Mouse (Mus musculus) forebrain, embryonic 12.5 days (tissue): ENCODE measurements around the gene Cort. TPM values are rescaled to one million over a fixed set of nuclear protein-coding genes. Genes with fewer than 3 reads are reported as not detected.
A peak's percentile ranks its signal among the peaks of the same experiment; 100 is the strongest.

Experiments used
- ATAC-seq: fragments of 200-750 bp; cut with Nextera tagmentation; 2 replicates; pipeline ENCODE4 v1.8.0; 2017; ENCODE audit warnings: moderate TSS enrichment; ENCODE audit not compliant: low FRiP score
- H3K27ac ChIP-seq: fragments of 300-500 bp; sonication (generic); 2 replicates; pipeline ENCODE4 v1.5.1; 2016; ENCODE audit warnings: mild to moderate bottlenecking
- H3K27me3 ChIP-seq: fragments of 300-500 bp; sonication (generic); 2 replicates; pipeline ENCODE4 v1.6.1; 2016; ENCODE audit warnings: mild to moderate bottlenecking
- H3K36me3 ChIP-seq: fragments of 300-500 bp; sonication (generic); replicated peaks from 2 replicates; pipeline ENCODE4 v1.6.1; 2016; ENCODE audit warnings: mild to moderate bottlenecking
- H3K4me1 ChIP-seq: fragments of 300-500 bp; sonication (generic); 2 replicates; pipeline ENCODE4 v1.6.1; 2016
- H3K4me2 ChIP-seq: fragments of 300-500 bp; sonication (generic); 2 replicates; pipeline ENCODE4 v1.6.1; 2016; ENCODE audit warnings: mild to moderate bottlenecking, moderate library complexity
- H3K4me3 ChIP-seq: fragments of 300-500 bp; sonication (generic); replicated peaks from 2 replicates; pipeline ENCODE4 v1.5.1; 2016; ENCODE audit warnings: mild to moderate bottlenecking
- H3K9ac ChIP-seq: fragments of 300-500 bp; sonication (generic); 2 replicates; pipeline ENCODE4 v1.6.1; 2016; ENCODE audit warnings: mild to moderate bottlenecking
- H3K9me3 ChIP-seq: fragments of 300-500 bp; sonication (generic); 2 replicates; pipeline ENCODE4 v1.6.1; 2016
- WGBS: fragments of 180-500 bp; shearing (Covaris S2); methylation state at CpG from one replicate; pipeline ENCODE4 v1.1.7; 2016; 5-methylcytosine and 5-hydroxymethylcytosine counted together
- polyA plus RNA-seq: library from polyadenylated mRNA; unstranded; fragments of >200 nt; fragmentation: Nextera tagmentation; extraction: Ambion mirVana; gene quantifications from 2 replicates; pipeline ENCODE4 v1.2.1, GENCODE M21; 2016

The Cort gene
- polyA plus RNA-seq, 1 experiment from 2014 or later = 0.60 TPM

DNA sequence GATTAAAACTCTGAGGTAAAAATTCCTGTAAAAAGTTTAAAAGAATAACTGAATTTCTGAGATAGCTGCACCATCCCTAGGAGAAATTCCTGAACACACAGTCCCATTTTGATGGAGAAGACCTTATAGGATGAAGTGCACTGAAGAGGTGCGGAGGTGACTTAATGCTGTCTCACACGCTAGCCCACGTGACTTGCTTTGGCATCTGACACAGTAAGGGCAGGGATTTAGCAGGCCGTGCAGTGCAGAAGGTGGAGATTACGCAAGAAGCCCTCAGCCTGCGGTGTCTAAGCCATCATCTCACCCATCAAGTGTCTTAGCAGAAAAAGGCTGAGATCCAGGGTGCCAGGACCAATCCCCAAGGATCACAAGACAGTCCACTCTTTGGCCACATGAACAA lies 34.6 kb upstream of the Cort start:
- peaks cover 81% of the 10 kb centered on the region for H3K36me3 ChIP-seq
- WGBS = 98% methylated on average over 6 of the region's 6 CpGs
- no peak overlapping the region for H3K9ac ChIP-seq
- no peak for ATAC-seq
- H3K9me3 ChIP-seq = no peaks in the 10 kb centered on the region
- H3K4me1 ChIP-seq = peaks cover 16% of the 10 kb centered on the region
- H3K27ac ChIP-seq = no peak overlapping the region
- H3K4me2 ChIP-seq = no peak overlapping the region
- H3K27me3 ChIP-seq = no peaks in the 10 kb centered on the region
- H3K4me3 ChIP-seq = no peak overlapping the region

DNA sequence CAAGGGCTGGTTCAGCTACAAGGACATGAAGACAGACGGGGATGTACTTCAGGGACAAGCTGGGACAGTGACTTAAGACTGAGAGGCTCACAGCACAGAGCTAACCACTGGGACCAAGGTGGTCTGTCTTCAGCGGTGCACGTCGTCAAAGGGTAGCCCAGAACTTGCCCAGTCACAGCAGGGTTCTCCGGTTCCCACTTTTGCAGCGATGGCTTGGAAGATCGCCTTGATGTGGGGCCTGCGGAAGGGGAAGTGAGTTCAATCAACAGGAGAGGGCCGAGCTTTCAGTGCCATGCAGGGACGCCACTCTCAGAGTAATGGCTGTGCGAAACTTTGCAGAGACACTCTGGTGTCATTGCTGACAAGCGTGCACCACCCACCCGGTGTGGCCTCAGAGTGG lies 33.3 kb upstream of the Cort start:
- peaks cover 90% of the 10 kb centered on the region for H3K36me3 ChIP-seq
- no peak for ATAC-seq
- 94% methylated on average over 13 of the region's 13 CpGs for WGBS

DNA sequence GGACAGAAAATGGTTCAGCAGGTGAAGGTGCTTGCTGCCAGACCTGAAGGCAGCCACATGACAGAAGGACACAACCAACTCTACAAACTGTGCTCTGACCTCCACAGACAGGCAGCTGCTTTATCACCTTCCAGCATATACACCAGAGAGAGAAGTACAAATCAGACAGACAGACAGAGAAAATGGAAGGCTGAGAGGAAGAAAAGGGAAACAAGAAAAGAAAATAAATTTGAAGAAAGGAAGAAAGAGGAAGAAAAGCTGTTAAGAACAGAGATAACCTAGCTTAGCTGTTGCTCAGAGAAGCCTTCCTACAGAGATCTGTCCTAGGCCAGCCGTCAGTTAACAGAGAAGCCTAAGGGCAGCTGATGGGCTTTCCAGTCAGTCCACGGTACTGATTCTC lies 32.6 kb upstream of the Cort start:
- WGBS = 92% methylated on average over 2 of the region's 2 CpGs
- Histone ChIP-seq H3K4me3 (no peak overlapping the region), H3K9ac (no peak overlapping the region), H3K4me1 (0 out of 2 replicates have a peak, but pooled peaks cover 3% of the 10 kb centered on the region), H3K27me3 (no peaks in the 10 kb centered on the region), H3K27ac (no peak overlapping the region), H3K9me3 (peaks cover 4% of the 10 kb centered on the region; the same call in 1 of the 2 replicates), H3K36me3 (peaks cover 90% of the 10 kb centered on the region), H3K4me2 (no peak overlapping the region)
- ATAC-seq = no peak

More for the DNA sequence above, 33.3 kb upstream of the Cort start:
- Histone ChIP-seq H3K27ac (no peak overlapping the region), H3K27me3 (no peaks in the 10 kb centered on the region), H3K9me3 (peaks cover 3% of the 10 kb centered on the region; the same call in 1 of the 2 replicates), H3K4me1 (0 out of 2 replicates have a peak, but pooled peaks cover 3% of the 10 kb centered on the region), H3K4me2 (no peak overlapping the region), H3K4me3 (no peak overlapping the region), H3K9ac (no peak overlapping the region)

DNA sequence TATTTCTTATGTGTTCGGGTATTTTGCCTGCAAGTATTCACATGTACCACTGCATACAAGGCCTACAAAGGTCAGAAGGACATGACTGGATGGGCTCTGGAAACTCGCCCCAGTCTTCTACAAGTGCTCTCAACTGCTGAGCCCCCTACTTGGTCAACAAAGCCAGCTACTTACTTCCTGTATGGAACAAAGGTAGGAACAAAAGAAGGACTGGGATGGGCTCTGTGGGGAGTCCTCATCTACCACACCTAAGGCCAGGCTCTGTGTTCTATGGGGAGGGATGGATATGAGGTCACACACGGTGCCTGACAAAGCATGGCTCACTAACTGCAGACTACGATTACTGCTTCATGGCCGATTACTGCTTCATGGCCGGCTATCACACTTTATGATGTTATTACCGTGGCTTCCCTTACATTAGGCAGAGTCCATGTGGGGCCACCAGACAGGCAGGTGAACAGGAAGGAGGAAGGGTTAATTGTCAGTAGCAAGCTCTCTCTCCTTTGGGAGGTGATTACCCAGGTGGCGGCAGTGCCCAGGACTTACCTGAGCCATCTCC lies 30.9 kb upstream of the Cort start:
- no peak overlapping the region for H3K4me2 ChIP-seq
- H3K4me3 ChIP-seq = no peak overlapping the region
- no peak overlapping the region for H3K27ac ChIP-seq
- ATAC-seq = no peak
- 92% methylated on average over 8 of the region's 8 CpGs for whole genome bisulfite sequencing
- H3K4me1 ChIP-seq = no peaks in the 10 kb centered on the region
- H3K9me3 ChIP-seq = peaks cover 4% of the 10 kb centered on the region; the same call in 1 of the 2 replicates
- peaks cover 98% of the 10 kb centered on the region for H3K36me3 ChIP-seq
- no peaks in the 10 kb centered on the region for H3K27me3 ChIP-seq
- no peak overlapping the region for H3K9ac ChIP-seq

DNA sequence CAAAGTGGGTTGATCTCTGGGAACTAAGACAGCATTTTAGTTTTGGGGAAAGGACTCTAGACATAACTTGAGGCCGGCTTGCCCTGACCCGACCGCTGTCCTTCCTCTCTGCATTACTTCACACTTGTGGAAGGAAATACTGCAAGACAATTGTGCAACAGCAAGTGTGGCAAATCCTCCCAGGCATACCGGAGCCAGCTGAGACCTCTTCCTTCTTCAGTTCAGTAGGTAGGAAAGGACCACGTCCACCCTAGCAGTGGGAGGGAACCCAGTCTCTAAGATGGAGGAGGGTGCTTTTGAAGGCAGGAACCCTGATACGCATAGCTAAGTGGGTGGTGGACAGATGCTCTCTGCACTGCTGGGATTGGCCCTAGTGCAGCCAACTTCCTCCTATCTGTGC lies 29.1 kb upstream of the Cort start:
- H3K36me3 ChIP-seq = peaks cover 97% of the 10 kb centered on the region
- no peak for ATAC-seq
- peaks cover 4% of the 10 kb centered on the region; the same call in 1 of the 2 replicates for H3K9me3 ChIP-seq
- H3K4me1 ChIP-seq = no peaks in the 10 kb centered on the region
- no peak overlapping the region for H3K4me2 ChIP-seq
- no peak overlapping the region for H3K9ac ChIP-seq
- H3K27ac ChIP-seq = no peak overlapping the region
- 96% methylated on average over 6 of the region's 6 CpGs for WGBS
- H3K27me3 ChIP-seq = no peaks in the 10 kb centered on the region
- no peak overlapping the region for H3K4me3 ChIP-seq

DNA sequence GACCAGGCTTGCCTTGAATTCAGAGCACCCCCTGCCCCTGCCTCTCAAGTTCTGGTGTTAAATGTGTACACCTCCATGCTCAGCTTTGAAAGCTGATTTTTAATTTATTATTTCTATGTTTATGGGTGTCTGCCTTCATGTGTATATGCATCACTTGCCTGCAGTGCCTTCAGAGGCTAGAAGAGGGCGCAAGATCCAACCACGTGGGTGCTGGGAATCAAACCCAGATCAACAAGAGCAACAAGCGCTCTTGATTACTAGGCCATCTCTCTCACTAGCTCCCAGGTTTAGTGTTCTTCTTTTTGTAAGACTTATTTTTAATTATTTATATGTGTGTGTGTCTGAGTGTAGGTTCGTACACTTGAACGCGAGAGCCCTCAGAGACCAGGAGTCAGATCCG lies 28.3 kb upstream of the Cort start:
- H3K9ac ChIP-seq = no peak overlapping the region
- no peak overlapping the region for H3K4me3 ChIP-seq
- H3K4me1 ChIP-seq = no peaks in the 10 kb centered on the region
- ATAC-seq = no peak
- no peaks in the 10 kb centered on the region for H3K27me3 ChIP-seq
- peaks cover 4% of the 10 kb centered on the region; the same call in 1 of the 2 replicates for H3K9me3 ChIP-seq
- H3K27ac ChIP-seq = no peak overlapping the region
- 95% methylated on average over 7 of the region's 7 CpGs for WGBS
- H3K4me2 ChIP-seq = no peak overlapping the region
- H3K36me3 ChIP-seq = peaks cover 98% of the 10 kb centered on the region

DNA sequence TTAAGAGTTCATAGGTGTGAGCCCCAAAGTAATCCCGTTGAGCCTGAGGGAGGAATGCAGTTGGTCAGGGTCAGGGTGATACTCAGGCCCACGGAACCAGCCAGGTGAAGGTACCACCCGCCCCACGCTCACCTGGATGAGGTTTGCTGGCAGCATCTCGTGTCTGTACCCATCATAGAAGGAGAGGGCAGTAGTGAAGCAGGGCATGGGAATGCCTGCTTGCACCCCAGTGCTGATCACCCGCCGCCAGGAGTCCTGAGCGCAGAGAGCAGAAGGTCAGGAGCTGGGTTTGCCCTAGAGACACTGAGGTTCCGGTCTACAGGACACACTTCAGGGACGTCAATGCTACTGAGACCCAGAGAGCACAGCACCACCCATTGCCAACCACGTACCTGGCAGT lies 24.2 kb upstream of the Cort start:
- H3K27me3 ChIP-seq = no peaks in the 10 kb centered on the region
- H3K4me1 ChIP-seq = peaks cover 5% of the 10 kb centered on the region; the same call in 1 of the 2 replicates
- peaks cover 63% of the 10 kb centered on the region for H3K36me3 ChIP-seq
- H3K27ac ChIP-seq = no peak overlapping the region
- no peak overlapping the region for H3K4me3 ChIP-seq
- H3K4me2 ChIP-seq = no peak overlapping the region
- 95% methylated on average over 11 of the region's 11 CpGs for WGBS
- H3K9me3 ChIP-seq = peaks cover 4% of the 10 kb centered on the region; the same call in 1 of the 2 replicates
- no peak for ATAC-seq
- H3K9ac ChIP-seq = no peak overlapping the region

DNA sequence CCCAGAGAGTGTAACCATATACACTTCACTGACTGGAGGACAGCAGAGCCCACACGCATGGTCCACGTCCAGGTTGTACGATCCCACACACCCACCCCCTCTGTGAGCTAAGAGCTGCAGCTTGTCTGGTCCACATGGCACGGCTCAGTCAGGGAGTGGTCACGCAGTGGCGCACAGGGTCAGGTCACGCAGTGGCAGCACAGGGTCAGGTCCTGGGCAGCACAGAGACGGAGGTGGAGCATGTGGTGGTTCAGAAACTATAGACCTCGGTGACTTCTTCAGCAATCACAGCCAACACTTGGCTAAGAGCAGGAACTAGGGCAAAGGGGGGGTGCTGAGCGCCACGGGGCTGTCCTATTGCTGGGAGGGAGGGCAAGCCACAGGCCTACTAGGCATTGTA lies 23.7 kb upstream of the Cort start:
- H3K36me3 ChIP-seq = peaks cover 58% of the 10 kb centered on the region
- no peak for ATAC-seq
- H3K27me3 ChIP-seq = no peaks in the 10 kb centered on the region
- no peak overlapping the region for H3K4me3 ChIP-seq
- peaks cover 4% of the 10 kb centered on the region; the same call in 1 of the 2 replicates for H3K9me3 ChIP-seq
- WGBS = 91% methylated on average over 11 of the region's 11 CpGs
- H3K4me1 ChIP-seq = peaks cover 5% of the 10 kb centered on the region; the same call in 1 of the 2 replicates
- H3K27ac ChIP-seq = no peak overlapping the region
- no peak overlapping the region for H3K4me2 ChIP-seq
- H3K9ac ChIP-seq = no peak overlapping the region

DNA sequence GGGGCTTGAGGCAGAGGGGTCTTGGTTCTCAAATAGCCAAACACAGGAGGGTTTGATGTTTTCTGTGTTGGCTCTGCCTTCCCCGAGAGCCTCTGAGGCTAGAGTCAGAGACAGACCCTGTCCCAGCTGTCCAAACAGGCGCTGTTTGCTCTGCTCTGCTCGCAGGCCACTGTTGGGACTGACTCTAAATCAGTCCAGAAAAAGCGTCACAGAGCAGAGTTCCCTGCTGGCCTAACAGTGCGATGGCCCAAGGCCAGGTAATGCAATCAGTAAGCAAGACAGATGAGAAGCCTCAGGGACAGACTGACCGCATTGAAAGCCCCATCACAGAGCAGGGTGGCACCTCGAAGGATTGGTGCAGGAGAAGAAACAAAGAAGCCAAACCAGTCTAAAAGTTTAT lies 23.0 kb upstream of the Cort start:
- H3K4me3 ChIP-seq = no peak overlapping the region
- no peaks in the 10 kb centered on the region for H3K9me3 ChIP-seq
- no peak for ATAC-seq
- H3K36me3 ChIP-seq = peaks cover 52% of the 10 kb centered on the region
- H3K4me2 ChIP-seq = no peak overlapping the region
- no peaks in the 10 kb centered on the region for H3K27me3 ChIP-seq
- peaks cover 6% of the 10 kb centered on the region; the same call in 1 of the 2 replicates for H3K4me1 ChIP-seq
- no peak overlapping the region for H3K27ac ChIP-seq
- 84% methylated on average over 7 of the region's 7 CpGs for WGBS
- no peak overlapping the region for H3K9ac ChIP-seq

DNA sequence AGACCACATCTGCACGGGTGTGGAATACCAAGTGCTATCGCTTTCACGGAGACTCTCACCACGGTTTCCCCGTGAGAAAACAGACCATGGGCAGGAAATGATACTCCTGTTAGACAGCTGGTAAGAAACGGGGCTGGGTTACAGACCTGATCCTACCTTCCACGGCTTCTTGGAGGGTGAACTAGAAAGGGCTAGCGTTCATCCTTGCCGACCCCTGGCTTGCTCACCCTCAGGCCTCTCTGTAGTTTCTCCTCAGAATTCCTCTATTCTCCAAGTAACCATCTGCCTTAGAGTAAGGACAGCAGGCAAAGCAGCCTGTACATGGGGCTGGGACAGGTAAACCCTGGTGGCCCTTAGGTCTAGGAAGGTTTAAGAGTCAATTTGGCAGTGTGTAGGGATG lies 22.6 kb upstream of the Cort start:
- Histone ChIP-seq H3K4me2 (no peak overlapping the region), H3K4me3 (no peak overlapping the region), H3K4me1 (peaks cover 8% of the 10 kb centered on the region; the same call in 1 of the 2 replicates), H3K9ac (no peak overlapping the region), H3K27me3 (no peaks in the 10 kb centered on the region), H3K9me3 (no peaks in the 10 kb centered on the region), H3K27ac (no peak overlapping the region), H3K36me3 (peaks cover 48% of the 10 kb centered on the region)
- WGBS = 82% methylated on average over 9 of the region's 9 CpGs
- no peak for ATAC-seq

DNA sequence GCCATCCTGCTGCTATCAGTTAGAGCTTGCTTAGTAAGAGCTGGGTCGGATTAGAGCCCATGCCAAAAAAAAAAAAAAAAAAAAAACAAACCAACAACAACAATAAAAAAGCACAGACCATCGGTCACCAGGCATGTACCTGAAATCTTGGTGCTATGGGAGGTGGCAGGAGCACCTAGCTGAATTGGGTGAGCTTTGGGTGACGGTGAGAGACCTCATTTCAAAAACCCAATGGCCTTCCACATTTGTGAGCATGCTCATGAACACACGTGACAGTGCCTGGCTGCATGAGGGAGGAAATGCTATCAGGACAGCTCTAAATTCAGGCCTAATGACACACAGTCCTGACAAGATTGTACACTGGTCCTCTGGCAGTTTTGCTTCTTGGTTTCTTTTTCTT lies 21.5 kb upstream of the Cort start:
- no peak overlapping the region for H3K27ac ChIP-seq
- no peak for ATAC-seq
- H3K9me3 ChIP-seq = no peaks in the 10 kb centered on the region
- peaks cover 37% of the 10 kb centered on the region for H3K36me3 ChIP-seq
- no peaks in the 10 kb centered on the region for H3K27me3 ChIP-seq
- no peak overlapping the region for H3K4me3 ChIP-seq
- WGBS = 81% methylated on average over 4 of the region's 4 CpGs
- no peak overlapping the region for H3K4me2 ChIP-seq
- H3K4me1 ChIP-seq = peaks cover 8% of the 10 kb centered on the region; the same call in 1 of the 2 replicates
- no peak overlapping the region for H3K9ac ChIP-seq

DNA sequence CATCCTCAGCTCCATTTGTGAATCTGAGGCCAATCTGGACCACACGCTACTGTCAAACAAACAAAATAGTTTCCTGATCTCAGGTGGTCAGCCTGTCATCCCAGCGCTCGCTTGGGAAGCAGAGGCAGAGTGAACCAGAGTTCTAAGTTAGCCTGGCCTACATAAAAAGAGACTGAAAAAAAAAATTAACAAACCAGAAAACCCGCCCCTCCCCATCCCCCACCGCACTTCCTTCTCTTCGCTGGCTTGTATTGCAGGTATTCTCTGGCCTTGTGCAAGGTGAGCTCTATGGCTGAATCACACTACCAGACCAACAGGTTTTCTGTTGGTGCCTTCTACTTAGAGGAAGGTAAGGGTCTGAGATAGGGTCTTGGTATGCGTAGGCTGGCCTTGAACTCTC lies 21.0 kb upstream of the Cort start:
- Histone ChIP-seq H3K27ac (no peak overlapping the region), H3K4me3 (no peak overlapping the region), H3K4me1 (peaks cover 8% of the 10 kb centered on the region; the same call in 1 of the 2 replicates), H3K36me3 (peaks cover 31% of the 10 kb centered on the region), H3K9me3 (no peaks in the 10 kb centered on the region), H3K9ac (no peak overlapping the region), H3K27me3 (no peaks in the 10 kb centered on the region), H3K4me2 (no peak overlapping the region)
- WGBS = 88% methylated on average over 7 of the region's 7 CpGs
- no peak for ATAC-seq

DNA sequence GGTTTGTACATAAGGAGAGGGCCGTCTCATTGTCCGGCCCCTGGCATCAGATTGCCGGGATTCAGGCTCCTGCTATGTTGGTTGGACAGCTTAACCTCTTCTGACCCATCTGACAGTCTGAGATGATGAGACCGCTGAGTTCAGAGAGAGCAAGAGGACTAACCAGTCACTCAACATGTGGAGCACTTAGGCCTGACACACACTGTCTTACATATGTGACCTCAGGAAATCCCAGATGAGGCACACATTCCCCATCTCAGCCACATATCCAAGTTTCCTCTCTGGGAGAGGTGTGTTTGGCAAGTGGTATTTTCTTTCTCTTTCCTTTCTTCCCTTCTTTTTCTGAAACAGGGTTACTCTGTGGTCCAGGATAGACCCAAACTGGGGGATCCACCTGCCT lies 18.6 kb upstream of the Cort start:
- H3K27ac ChIP-seq = peak overlapping the region; percentile 51; the same call in 1 of the 2 replicates
- peaks cover 8% of the 10 kb centered on the region; the same call in 1 of the 2 replicates for H3K4me1 ChIP-seq
- no peak overlapping the region for H3K4me3 ChIP-seq
- ATAC-seq = no peak
- 81% methylated on average over 4 of the region's 4 CpGs for WGBS
- no peaks in the 10 kb centered on the region for H3K27me3 ChIP-seq
- no peaks in the 10 kb centered on the region for H3K9me3 ChIP-seq
- H3K9ac ChIP-seq = no peak overlapping the region
- H3K4me2 ChIP-seq = no peak overlapping the region
- peaks cover 9% of the 10 kb centered on the region for H3K36me3 ChIP-seq
